Mouse (Mus musculus): ENCODE data around the gene Smad6. TPM values are rescaled to one million over a fixed set of nuclear protein-coding genes. Genes with fewer than 3 reads are reported as not detected.

The Smad6 gene
- polyA plus RNA-seq, 1 experiment: 8.0 TPM

DNA sequence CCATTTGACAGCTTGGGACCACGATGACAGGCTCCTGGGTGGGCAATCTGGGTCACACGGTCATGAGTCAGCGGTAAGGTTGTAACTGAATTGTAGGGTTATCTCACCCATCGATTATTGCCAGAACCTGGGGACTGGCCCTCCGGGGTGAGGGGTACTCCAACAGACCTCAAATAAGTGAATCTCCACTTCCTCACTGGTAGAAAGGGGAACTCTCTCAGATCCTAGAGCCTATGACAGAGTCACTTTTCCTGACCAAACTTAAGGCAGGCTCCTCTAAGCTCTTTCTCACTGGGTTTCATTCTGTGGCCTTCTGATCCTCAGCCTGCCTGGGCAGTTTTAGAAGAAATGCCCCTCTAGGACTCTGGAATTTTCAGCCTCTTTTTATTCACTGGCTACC is 88.8 kb downstream of the Smad6 start:
- no peaks in the 10 kb centered on the region for H3K36me3 ChIP-seq (ENCODE audit: control insufficient read depth, insufficient read depth, low read length)
- no peak overlapping the region for H3K27ac ChIP-seq (ENCODE audit: control insufficient read depth, insufficient read depth, low read length)
- no peak overlapping the region for H3K4me3 ChIP-seq (ENCODE audit: control insufficient read depth, insufficient read depth, low read length)
- no peaks in the 10 kb centered on the region for H3K27me3 ChIP-seq (ENCODE audit: control insufficient read depth, insufficient read depth, low read length)
- WGBS: 43% methylated on average over 5 of the region's 5 CpGs
- H3K4me1 ChIP-seq (replicated peaks; ENCODE audit: control insufficient read depth, insufficient read depth, low read length): 0 out of 2 replicates have a peak, but pooled peaks cover 2% of the 10 kb centered on the region
- DNase-seq: no peak
- TF ChIP-seq CTCF (IDR thresholded peaks at IDR 0.05; ENCODE audit: borderline replicate concordance, control insufficient read depth, extremely low read depth, insufficient read depth, low read length, poor library complexity): no peak
- TF ChIP-seq POLR2A (IDR thresholded peaks at IDR 0.05; ENCODE audit: control insufficient read depth, extremely low read depth, insufficient read depth, low read length, poor library complexity): no peak

DNA sequence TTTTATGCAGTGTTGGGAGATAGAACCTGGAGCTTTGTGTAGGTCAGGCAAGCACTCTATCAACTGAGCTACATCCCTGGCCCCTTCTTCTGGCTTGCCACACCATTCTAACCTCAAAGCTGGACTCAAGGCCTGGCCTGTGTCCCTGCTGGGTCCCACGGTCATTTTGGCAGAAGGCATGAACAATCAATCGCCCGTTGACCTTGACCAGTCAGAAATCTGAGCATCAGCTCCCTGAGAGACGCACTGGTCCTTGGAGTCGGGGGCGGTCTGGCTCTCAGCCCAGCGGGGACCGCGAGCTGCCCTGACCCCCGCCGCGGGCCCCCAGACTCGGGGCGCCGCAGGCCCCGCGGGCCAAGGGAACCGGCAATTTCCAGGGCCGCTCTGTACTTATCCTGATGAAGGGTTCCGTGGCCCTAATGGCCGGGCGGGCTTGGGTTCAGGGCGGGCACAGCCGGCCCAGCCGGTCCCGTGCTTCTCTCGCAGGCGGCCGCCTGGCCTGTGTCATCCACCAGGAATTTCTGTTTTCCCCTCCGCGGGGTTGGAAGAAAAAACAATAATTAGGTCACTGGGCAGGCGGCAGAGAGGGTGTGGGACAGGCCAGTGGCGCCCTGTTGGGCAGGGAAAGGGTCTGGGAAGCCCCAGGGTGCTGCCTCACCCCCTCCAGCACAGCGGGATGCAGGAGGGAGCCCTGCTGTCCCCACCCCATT is 94.4 kb downstream of the Smad6 start:
- WGBS: 37% methylated on average over 34 of the region's 34 CpGs
- Histone ChIP-seq H3K27ac (ENCODE audit: control insufficient read depth, insufficient read depth, low read length) (no peak overlapping the region), H3K4me3 (ENCODE audit: control insufficient read depth, insufficient read depth, low read length) (no peak overlapping the region), H3K4me1 (replicated peaks; ENCODE audit: control insufficient read depth, insufficient read depth, low read length) (0 out of 2 replicates have a peak, but pooled peaks cover 2% of the 10 kb centered on the region), H3K27me3 (ENCODE audit: control insufficient read depth, insufficient read depth, low read length) (no peaks in the 10 kb centered on the region), H3K36me3 (ENCODE audit: control insufficient read depth, insufficient read depth, low read length) (no peaks in the 10 kb centered on the region)
- DNase-seq: no peak
- no peak for TF ChIP-seq CTCF (IDR thresholded peaks at IDR 0.05; ENCODE audit: borderline replicate concordance, control insufficient read depth, extremely low read depth, insufficient read depth, low read length, poor library complexity)
- TF ChIP-seq POLR2A (IDR thresholded peaks at IDR 0.05; ENCODE audit: control insufficient read depth, extremely low read depth, insufficient read depth, low read length, poor library complexity): no peak

DNA sequence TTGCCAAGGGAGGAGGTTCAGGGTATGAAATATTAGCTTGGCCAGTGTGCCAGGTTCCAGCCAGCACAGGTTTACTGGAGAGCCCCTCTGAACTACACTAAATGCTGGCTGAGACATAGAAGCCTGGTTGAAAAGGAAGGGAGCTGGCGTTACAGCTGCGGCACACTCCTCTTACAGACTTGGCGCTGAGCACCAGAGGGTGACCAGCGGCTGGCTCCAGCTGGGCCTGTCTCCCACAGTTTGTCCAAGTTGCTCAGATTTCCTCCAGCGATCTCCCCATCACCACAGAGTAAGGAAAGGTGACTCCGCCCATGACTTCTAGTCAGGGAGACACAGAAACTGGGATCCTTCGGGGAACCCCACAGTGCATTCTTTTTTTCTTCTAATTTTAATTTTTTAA is 95.5 kb downstream of the Smad6 start:
- no peak for DNase-seq
- WGBS: 90% methylated on average over 7 of the region's 7 CpGs

DNA sequence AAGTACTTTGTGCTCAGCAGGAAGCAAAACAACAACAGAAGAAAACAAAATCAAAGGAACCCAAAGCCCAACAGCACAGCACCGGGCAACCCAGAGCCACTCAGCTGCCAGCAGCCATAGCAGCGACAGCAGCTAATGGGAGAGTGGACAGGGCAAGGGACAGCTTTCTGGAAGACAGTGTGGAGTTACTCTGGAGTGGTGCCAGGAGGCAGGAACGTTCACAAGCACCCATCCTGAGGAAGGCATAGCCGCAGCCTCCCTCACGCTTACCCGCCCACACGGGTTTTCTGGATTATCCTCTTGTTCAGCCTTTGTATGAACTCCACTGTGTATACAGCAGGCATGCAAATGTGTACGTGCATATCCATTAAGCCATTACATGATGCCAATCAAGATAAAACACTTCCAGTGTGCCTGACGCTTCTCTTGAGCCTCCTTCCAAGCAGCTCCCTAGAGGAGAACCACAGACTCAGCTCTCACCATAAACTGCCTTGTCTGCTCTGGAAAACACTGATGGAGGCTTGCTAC is 98.6 kb downstream of the Smad6 start:
- 89% methylated on average over 9 of the region's 9 CpGs for WGBS

More for the DNA sequence above, 95.5 kb downstream of the Smad6 start:
- 0 out of 2 replicates have a peak, but pooled peaks cover 2% of the 10 kb centered on the region for H3K4me1 ChIP-seq (replicated peaks; ENCODE audit: control insufficient read depth, insufficient read depth, low read length)
- H3K27me3 ChIP-seq (ENCODE audit: control insufficient read depth, insufficient read depth, low read length): no peaks in the 10 kb centered on the region
- H3K36me3 ChIP-seq (ENCODE audit: control insufficient read depth, insufficient read depth, low read length): no peaks in the 10 kb centered on the region
- no peak for TF ChIP-seq CTCF (IDR thresholded peaks at IDR 0.05; ENCODE audit: borderline replicate concordance, control insufficient read depth, extremely low read depth, insufficient read depth, low read length, poor library complexity)
- no peak for TF ChIP-seq POLR2A (IDR thresholded peaks at IDR 0.05; ENCODE audit: control insufficient read depth, extremely low read depth, insufficient read depth, low read length, poor library complexity)
- H3K4me3 ChIP-seq (ENCODE audit: control insufficient read depth, insufficient read depth, low read length): no peak overlapping the region
- no peak overlapping the region for H3K27ac ChIP-seq (ENCODE audit: control insufficient read depth, insufficient read depth, low read length)

DNA sequence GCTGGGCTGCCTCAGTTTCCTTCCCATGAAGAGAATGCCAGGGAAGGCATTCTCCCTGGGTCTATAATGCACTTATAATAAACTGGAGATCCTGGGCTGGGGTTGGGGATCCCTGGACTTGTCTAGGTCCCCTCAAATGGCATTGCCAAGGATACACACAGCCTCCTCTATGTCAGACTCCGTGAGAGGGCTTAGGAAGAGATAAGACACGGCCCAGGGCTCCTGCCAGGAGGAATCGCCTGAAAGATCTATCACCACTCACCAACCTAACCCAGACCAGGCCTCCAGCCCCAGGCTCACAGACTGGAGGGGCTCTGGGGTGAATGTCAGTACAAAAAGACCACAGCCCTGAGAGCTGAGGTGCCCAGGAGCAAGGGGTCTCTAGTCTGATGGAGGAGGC is 102.2 kb downstream of the Smad6 start:
- H3K36me3 ChIP-seq (ENCODE audit: control insufficient read depth, insufficient read depth, low read length): no peaks in the 10 kb centered on the region
- H3K4me1 ChIP-seq (replicated peaks; ENCODE audit: control insufficient read depth, insufficient read depth, low read length): no peaks in the 10 kb centered on the region
- H3K4me3 ChIP-seq (ENCODE audit: control insufficient read depth, insufficient read depth, low read length): no peak overlapping the region
- H3K27me3 ChIP-seq (ENCODE audit: control insufficient read depth, insufficient read depth, low read length): no peaks in the 10 kb centered on the region
- no peak overlapping the region for H3K27ac ChIP-seq (ENCODE audit: control insufficient read depth, insufficient read depth, low read length)
- DNase-seq: no peak
- TF ChIP-seq POLR2A (IDR thresholded peaks at IDR 0.05; ENCODE audit: control insufficient read depth, extremely low read depth, insufficient read depth, low read length, poor library complexity): no peak
- TF ChIP-seq CTCF (IDR thresholded peaks at IDR 0.05; ENCODE audit: borderline replicate concordance, control insufficient read depth, extremely low read depth, insufficient read depth, low read length, poor library complexity): no peak
- WGBS: 96% methylated on average over 3 of the region's 3 CpGs

More for the DNA sequence above, 98.6 kb downstream of the Smad6 start:
- DNase-seq: no peak
- Histone ChIP-seq H3K36me3 (ENCODE audit: control insufficient read depth, insufficient read depth, low read length) (no peaks in the 10 kb centered on the region), H3K27ac (ENCODE audit: control insufficient read depth, insufficient read depth, low read length) (no peak overlapping the region), H3K4me3 (ENCODE audit: control insufficient read depth, insufficient read depth, low read length) (no peak overlapping the region), H3K27me3 (ENCODE audit: control insufficient read depth, insufficient read depth, low read length) (no peaks in the 10 kb centered on the region), H3K4me1 (replicated peaks; ENCODE audit: control insufficient read depth, insufficient read depth, low read length) (no peaks in the 10 kb centered on the region)
- no peak for TF ChIP-seq POLR2A (IDR thresholded peaks at IDR 0.05; ENCODE audit: control insufficient read depth, extremely low read depth, insufficient read depth, low read length, poor library complexity)

DNA sequence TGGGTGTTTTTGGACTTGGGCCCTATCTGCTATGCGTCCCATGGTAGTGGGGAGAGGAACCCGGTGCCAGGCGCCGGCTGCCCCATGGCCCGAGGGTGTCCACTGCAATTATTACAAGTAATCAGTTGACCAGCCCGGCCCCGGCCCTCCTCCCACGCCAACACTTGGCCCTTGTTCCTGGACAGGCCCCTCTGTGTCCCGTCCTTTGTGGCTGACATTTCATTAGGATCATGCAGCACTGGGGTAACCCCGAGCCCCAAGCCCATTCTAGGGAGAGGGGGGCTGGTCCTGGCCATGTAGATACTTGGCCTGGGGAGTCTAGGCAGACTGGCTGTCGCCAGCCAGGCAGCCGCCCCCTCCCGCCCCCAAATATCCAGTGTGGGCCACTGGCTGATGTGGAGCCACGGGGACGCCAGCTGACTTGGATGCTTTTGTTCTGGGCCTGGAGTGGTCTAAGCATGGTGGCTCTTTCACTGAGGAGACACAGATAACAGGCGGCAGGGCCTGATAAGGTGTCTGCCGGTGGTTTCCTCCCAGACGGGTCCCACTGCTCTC is 102.8 kb downstream of the Smad6 start:
- 97% methylated on average over 18 of the region's 18 CpGs for WGBS
- Histone ChIP-seq H3K4me1 (replicated peaks; ENCODE audit: control insufficient read depth, insufficient read depth, low read length) (no peaks in the 10 kb centered on the region), H3K27me3 (ENCODE audit: control insufficient read depth, insufficient read depth, low read length) (no peaks in the 10 kb centered on the region), H3K4me3 (ENCODE audit: control insufficient read depth, insufficient read depth, low read length) (no peak overlapping the region), H3K27ac (ENCODE audit: control insufficient read depth, insufficient read depth, low read length) (no peak overlapping the region), H3K36me3 (ENCODE audit: control insufficient read depth, insufficient read depth, low read length) (no peaks in the 10 kb centered on the region)
- no peak for DNase-seq
- TF ChIP-seq POLR2A (IDR thresholded peaks at IDR 0.05; ENCODE audit: control insufficient read depth, extremely low read depth, insufficient read depth, low read length, poor library complexity) (no peak), CTCF (IDR thresholded peaks at IDR 0.05; ENCODE audit: borderline replicate concordance, control insufficient read depth, extremely low read depth, insufficient read depth, low read length, poor library complexity) (no peak)
